Mouse (Mus musculus): ENCODE measurements around the gene Cercam. TPM values are rescaled to one million over a fixed set of nuclear protein-coding genes. Genes with fewer than 3 reads are reported as not detected.
"Not testable (repeated sequence)": the region's sequence is repeated elsewhere in the genome, so short reads cannot be mapped to it uniquely, and the experiment has no call there.

Cercam gene
- polyA plus RNA-seq, 1 experiment = 10.8 TPM

DNA sequence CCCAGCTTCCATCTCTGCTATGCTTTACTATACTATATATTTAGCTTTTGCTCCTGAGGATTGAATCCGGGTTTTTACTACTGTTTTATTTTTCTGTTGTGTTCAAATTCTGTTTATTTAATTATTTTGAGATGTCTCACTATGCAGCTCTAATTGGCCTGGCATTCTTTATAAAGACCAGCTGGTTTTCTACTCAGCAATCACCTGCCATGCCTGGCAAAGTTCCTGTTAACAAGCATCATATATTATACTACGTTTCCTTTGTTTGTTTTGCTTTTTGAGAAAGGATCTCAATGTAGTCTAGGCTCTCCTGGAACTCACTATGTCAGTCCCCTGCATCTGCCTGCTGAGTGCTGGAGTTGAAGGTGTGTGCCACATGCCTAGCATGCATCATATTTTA lies 28.4 kb downstream of the Cercam start:
- Histone ChIP-seq H3K79me2 (ENCODE audit: control insufficient read depth, insufficient read depth) (no peaks in the 10 kb centered on the region), H3K27me3 (ENCODE audit: control insufficient read depth, insufficient read depth, insufficient read length) (no peaks in the 10 kb centered on the region), H3K4me2 (ENCODE audit: low read depth) (no peak overlapping the region), H3K36me3 (ENCODE audit: control insufficient read depth, insufficient read depth) (peaks cover 33% of the 10 kb centered on the region), H3ac (ENCODE audit: control insufficient read depth, insufficient read length) (no peak overlapping the region), H3K4me3 (no peak overlapping the region)
- no peak for TF ChIP-seq TCF3 (IDR thresholded peaks at IDR 0.05; ENCODE audit: insufficient read length, low read depth)
- TF ChIP-seq USF1 (IDR thresholded peaks at IDR 0.05; ENCODE audit: low read depth) = no peak
- no peak for TF ChIP-seq SRF (IDR thresholded peaks at IDR 0.05; ENCODE audit: control insufficient read depth, insufficient read length, low read depth)
- no peak for TF ChIP-seq REST (IDR thresholded peaks at IDR 0.05; ENCODE audit: insufficient read depth, insufficient read length)
- TF ChIP-seq CEBPB (IDR thresholded peaks at IDR 0.05; ENCODE audit: insufficient read depth, poor library complexity, severe bottlenecking) = no peak
- TF ChIP-seq POLR2AphosphoS2 (IDR thresholded peaks at IDR 0.05; ENCODE audit: insufficient read length, low read depth) = no peak
- TF ChIP-seq E2F4 (IDR thresholded peaks at IDR 0.05; ENCODE audit: insufficient read depth) = no peak
- TF ChIP-seq TCF12 (IDR thresholded peaks at IDR 0.05; ENCODE audit: insufficient read depth, poor library complexity, severe bottlenecking) = no peak
- TF ChIP-seq MYOG (IDR thresholded peaks at IDR 0.05; ENCODE audit: control insufficient read depth in 1 of 3, insufficient read depth in 1 of 3, insufficient read length in 2 of 3, low read depth in 2 of 3) = no peak
- no peak for TF ChIP-seq MYOD1 (IDR thresholded peaks at IDR 0.05; ENCODE audit: control insufficient read depth in 1 of 3, insufficient read length in 2 of 3, low read depth in 2 of 3)
- TF ChIP-seq POLR2A (IDR thresholded peaks at IDR 0.05; ENCODE audit: insufficient read length, low read depth) = no peak
- no peak for TF ChIP-seq MAX (IDR thresholded peaks at IDR 0.05; ENCODE audit: low read depth)

DNA sequence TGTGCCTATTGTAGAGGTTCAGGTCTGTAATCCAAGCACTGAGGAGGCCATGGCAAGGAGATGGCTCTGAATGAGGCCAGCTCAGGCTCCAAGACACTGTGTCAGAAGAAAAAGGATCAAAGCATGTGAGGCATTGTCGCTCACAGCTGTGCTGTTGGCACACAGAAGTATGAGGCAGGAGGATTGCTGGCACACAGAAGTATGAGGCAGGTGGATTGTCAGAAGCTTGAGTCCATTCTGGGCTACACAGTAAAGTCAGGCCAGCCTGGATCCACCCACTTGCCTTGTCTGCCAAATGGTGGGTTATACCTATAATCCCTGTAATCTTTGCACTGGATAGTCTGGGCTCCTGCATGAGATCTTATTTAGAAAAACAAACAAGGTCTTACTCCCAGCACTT lies 29.1 kb downstream of the Cercam start:
- Histone ChIP-seq H3ac (ENCODE audit: control insufficient read depth, insufficient read length) (no peak overlapping the region), H3K4me3 (no peak overlapping the region), H3K36me3 (ENCODE audit: control insufficient read depth, insufficient read depth) (peaks cover 39% of the 10 kb centered on the region), H3K79me2 (ENCODE audit: control insufficient read depth, insufficient read depth) (no peaks in the 10 kb centered on the region), H3K27me3 (ENCODE audit: control insufficient read depth, insufficient read depth, insufficient read length) (no peaks in the 10 kb centered on the region), H3K4me2 (ENCODE audit: low read depth) (no peak overlapping the region)
- TF ChIP-seq CEBPB (IDR thresholded peaks at IDR 0.05; ENCODE audit: insufficient read depth, poor library complexity, severe bottlenecking) (no peak), MYOG (IDR thresholded peaks at IDR 0.05; ENCODE audit: control insufficient read depth in 1 of 3, insufficient read depth in 1 of 3, insufficient read length in 2 of 3, low read depth in 2 of 3) (no peak), SRF (IDR thresholded peaks at IDR 0.05; ENCODE audit: control insufficient read depth, insufficient read length, low read depth) (no peak), REST (IDR thresholded peaks at IDR 0.05; ENCODE audit: insufficient read depth, insufficient read length) (no peak), USF1 (IDR thresholded peaks at IDR 0.05; ENCODE audit: low read depth) (no peak)

GRCm38 (mm10) chr2:29902194-29902593 lies 33.2 kb downstream of the Cercam start:
- Histone ChIP-seq H3K36me3 (ENCODE audit: control insufficient read depth, insufficient read depth) (peaks cover 48% of the 10 kb centered on the region), H3K4me3 (no peak overlapping the region), H3K79me2 (ENCODE audit: control insufficient read depth, insufficient read depth) (no peaks in the 10 kb centered on the region), H3K4me2 (ENCODE audit: low read depth) (no peak overlapping the region), H3K27me3 (ENCODE audit: control insufficient read depth, insufficient read depth, insufficient read length) (no peaks in the 10 kb centered on the region), H3ac (ENCODE audit: control insufficient read depth, insufficient read length) (no peak overlapping the region)
- no peak for TF ChIP-seq CEBPB (IDR thresholded peaks at IDR 0.05; ENCODE audit: insufficient read depth, poor library complexity, severe bottlenecking)
- TF ChIP-seq MYOD1 (IDR thresholded peaks at IDR 0.05; ENCODE audit: control insufficient read depth in 1 of 3, insufficient read length in 2 of 3, low read depth in 2 of 3) = no peak
- no peak for TF ChIP-seq POLR2AphosphoS2 (IDR thresholded peaks at IDR 0.05; ENCODE audit: insufficient read length, low read depth)
- TF ChIP-seq TCF12 (IDR thresholded peaks at IDR 0.05; ENCODE audit: insufficient read depth, poor library complexity, severe bottlenecking) = no peak
- TF ChIP-seq E2F4 (IDR thresholded peaks at IDR 0.05; ENCODE audit: insufficient read depth) = no peak
- TF ChIP-seq MAX (IDR thresholded peaks at IDR 0.05; ENCODE audit: low read depth) = no peak
- TF ChIP-seq POLR2A (IDR thresholded peaks at IDR 0.05; ENCODE audit: insufficient read length, low read depth) = no peak
- no peak for TF ChIP-seq MYOG (IDR thresholded peaks at IDR 0.05; ENCODE audit: control insufficient read depth in 1 of 3, insufficient read depth in 1 of 3, insufficient read length in 2 of 3, low read depth in 2 of 3)
- TF ChIP-seq USF1 (IDR thresholded peaks at IDR 0.05; ENCODE audit: low read depth) = no peak
- TF ChIP-seq SRF (IDR thresholded peaks at IDR 0.05; ENCODE audit: control insufficient read depth, insufficient read length, low read depth) = no peak
- TF ChIP-seq REST (IDR thresholded peaks at IDR 0.05; ENCODE audit: insufficient read depth, insufficient read length) = no peak
- no peak for TF ChIP-seq TCF3 (IDR thresholded peaks at IDR 0.05; ENCODE audit: insufficient read length, low read depth)

DNA sequence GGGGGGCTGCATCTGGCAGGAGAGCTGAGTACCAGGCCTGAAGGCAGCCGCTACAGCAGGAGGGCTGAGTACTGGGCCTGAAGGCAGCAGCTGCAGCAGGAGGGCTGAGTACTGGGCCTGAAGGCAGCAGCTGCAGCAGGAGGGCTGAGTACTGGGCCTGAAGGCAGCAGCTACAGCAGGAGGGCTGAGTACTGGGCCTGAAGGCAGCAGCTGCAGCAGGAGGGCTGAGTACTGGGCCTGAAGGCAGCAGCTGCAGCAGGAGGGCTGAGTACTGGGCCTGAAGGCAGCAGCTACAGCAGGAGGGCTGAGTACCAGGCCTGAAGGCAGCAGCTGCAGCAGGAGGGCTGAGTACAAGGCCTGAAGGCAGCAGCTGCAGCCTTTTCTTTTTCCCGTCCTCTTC lies 39.2 kb downstream of the Cercam start:
- not testable (repeated sequence) for H3K27me3 ChIP-seq (ENCODE audit: control insufficient read depth, insufficient read depth, insufficient read length); H3K4me2 ChIP-seq (ENCODE audit: low read depth); H3K4me3 ChIP-seq; H3ac ChIP-seq (ENCODE audit: control insufficient read depth, insufficient read length); H3K79me2 ChIP-seq (ENCODE audit: control insufficient read depth, insufficient read depth)
- TF ChIP-seq TCF3 (IDR thresholded peaks at IDR 0.05; ENCODE audit: insufficient read length, low read depth) (peak; percentile 36), MYOG (IDR thresholded peaks at IDR 0.05; ENCODE audit: control insufficient read depth in 1 of 3, insufficient read depth in 1 of 3, insufficient read length in 2 of 3, low read depth in 2 of 3) (peak in 2 of 3 experiments; percentile 87 to 90), MYOD1 (IDR thresholded peaks at IDR 0.05; ENCODE audit: control insufficient read depth in 1 of 3, insufficient read length in 2 of 3, low read depth in 2 of 3) (peak in 2 of 3 experiments; percentile 45 to 62)
- H3K36me3 ChIP-seq (ENCODE audit: control insufficient read depth, insufficient read depth) = peaks cover 29% of the 10 kb centered on the region

DNA sequence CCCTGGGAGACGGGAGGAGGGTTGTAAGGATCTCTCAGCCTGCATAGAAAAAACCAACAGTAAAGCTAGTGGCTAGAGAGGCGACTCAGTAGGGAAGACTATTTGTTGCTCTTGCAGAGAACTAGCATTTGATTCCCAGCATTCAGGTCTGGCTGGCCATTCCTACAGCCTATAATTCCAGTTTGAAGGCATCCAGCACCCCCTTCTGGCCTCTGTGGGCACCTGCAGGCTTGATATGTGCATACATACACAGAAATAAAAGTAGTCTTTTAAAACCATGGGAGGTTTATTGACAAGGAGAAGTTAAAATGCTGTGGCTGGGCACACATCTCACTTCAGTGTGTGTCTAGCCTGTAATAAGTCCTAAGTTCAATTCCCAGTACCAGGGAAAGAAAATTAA lies 41.1 kb downstream of the Cercam start:
- Histone ChIP-seq H3ac (ENCODE audit: control insufficient read depth, insufficient read length) (no peak overlapping the region), H3K4me3 (no peak overlapping the region), H3K4me2 (ENCODE audit: low read depth) (no peak overlapping the region), H3K27me3 (ENCODE audit: control insufficient read depth, insufficient read depth, insufficient read length) (no peaks in the 10 kb centered on the region), H3K79me2 (ENCODE audit: control insufficient read depth, insufficient read depth) (no peaks in the 10 kb centered on the region), H3K36me3 (ENCODE audit: control insufficient read depth, insufficient read depth) (peaks cover 19% of the 10 kb centered on the region)
- TF ChIP-seq CEBPB (IDR thresholded peaks at IDR 0.05; ENCODE audit: insufficient read depth, poor library complexity, severe bottlenecking) (no peak), TCF3 (IDR thresholded peaks at IDR 0.05; ENCODE audit: insufficient read length, low read depth) (no peak), MYOG (IDR thresholded peaks at IDR 0.05; ENCODE audit: control insufficient read depth in 1 of 3, insufficient read depth in 1 of 3, insufficient read length in 2 of 3, low read depth in 2 of 3) (no peak), POLR2A (IDR thresholded peaks at IDR 0.05; ENCODE audit: insufficient read length, low read depth) (no peak), TCF12 (IDR thresholded peaks at IDR 0.05; ENCODE audit: insufficient read depth, poor library complexity, severe bottlenecking) (no peak), USF1 (IDR thresholded peaks at IDR 0.05; ENCODE audit: low read depth) (no peak), POLR2AphosphoS2 (IDR thresholded peaks at IDR 0.05; ENCODE audit: insufficient read length, low read depth) (no peak), E2F4 (IDR thresholded peaks at IDR 0.05; ENCODE audit: insufficient read depth) (no peak), MAX (IDR thresholded peaks at IDR 0.05; ENCODE audit: low read depth) (no peak), MYOD1 (IDR thresholded peaks at IDR 0.05; ENCODE audit: control insufficient read depth in 1 of 3, insufficient read length in 2 of 3, low read depth in 2 of 3) (no peak), REST (IDR thresholded peaks at IDR 0.05; ENCODE audit: insufficient read depth, insufficient read length) (no peak), SRF (IDR thresholded peaks at IDR 0.05; ENCODE audit: control insufficient read depth, insufficient read length, low read depth) (no peak)

Data from myocyte (in vitro differentiated cells).